Mouse (Mus musculus) neural tube, embryonic 14.5 days (tissue): Measurements from ENCODE around the gene Tgfbrap1. TPM values are rescaled to one million over a fixed set of nuclear protein-coding genes. Genes with fewer than 3 reads are reported as not detected.
"Not testable (repeated sequence)": the region's sequence is repeated elsewhere in the genome, so short reads cannot be mapped to it uniquely, and the experiment has no call there.

Experiments used
- ATAC-seq: fragments of 200-750 bp; cut with Nextera tagmentation; 2 replicates; pipeline ENCODE4 v1.8.0; 2017; ENCODE audit warnings: low read depth, mild to moderate bottlenecking, moderate TSS enrichment, moderate library complexity
- H3K27ac ChIP-seq: fragments of 300-500 bp; sonication (generic); 2 replicates; pipeline ENCODE4 v1.5.1; 2014; ENCODE audit warnings: low read depth, mild to moderate bottlenecking, control low read depth, low read length, moderate library complexity, mixed read lengths
- H3K27me3 ChIP-seq: fragments of 300-500 bp; sonication (generic); 2 replicates; pipeline ENCODE4 v1.6.1; 2014; ENCODE audit warnings: low read length; ENCODE audit not compliant: control insufficient read depth, insufficient read depth
- H3K36me3 ChIP-seq: fragments of 300-500 bp; sonication (generic); 2 replicates; pipeline ENCODE4 v1.6.1; 2014; ENCODE audit warnings: low read length, mixed read lengths; ENCODE audit not compliant: control insufficient read depth, insufficient read depth
- H3K4me1 ChIP-seq: fragments of 300-500 bp; sonication (generic); 2 replicates; pipeline ENCODE4 v1.6.1; 2014; ENCODE audit warnings: low read length; ENCODE audit not compliant: control insufficient read depth, insufficient read depth
- H3K4me2 ChIP-seq: fragments of 300-500 bp; sonication (generic); 2 replicates; pipeline ENCODE4 v1.6.1; 2014; ENCODE audit warnings: mild to moderate bottlenecking, low read depth, low read length, control low read depth
- H3K4me3 ChIP-seq: fragments of 300-500 bp; sonication (generic); 2 replicates; pipeline ENCODE4 v1.5.1; 2014; ENCODE audit warnings: low read depth, low read length, control low read depth, mixed read lengths
- H3K9ac ChIP-seq: fragments of 300-500 bp; sonication (generic); replicated peaks from 2 replicates; pipeline ENCODE4 v1.6.1; 2014; ENCODE audit warnings: low read depth, mild to moderate bottlenecking, control low read depth, low read length, mixed read lengths
- H3K9me3 ChIP-seq: fragments of 300-500 bp; sonication (generic); 2 replicates; pipeline ENCODE4 v1.6.1; 2016; ENCODE audit warnings: low read length; ENCODE audit not compliant: control insufficient read depth
- WGBS: fragments of 180-500 bp; shearing (Covaris S2); extraction: QIAGEN DNeasy Blood & Tissue Kit; methylation state at CpG from one replicate; pipeline ENCODE4 v1.1.7; 2014; 5-methylcytosine and 5-hydroxymethylcytosine counted together
- polyA plus RNA-seq: library from polyadenylated mRNA; unstranded; fragments of >200 nt; fragmentation: Nextera tagmentation; extraction: Ambion mirVana; gene quantifications from 2 replicates; pipeline ENCODE4 v1.2.1, GENCODE M21; 2014

Tgfbrap1 gene
- polyA plus RNA-seq, 1 experiment from 2014 or later, result 22.3 TPM

- Histone ChIP-seq H3K36me3 (peaks cover 27% of the 10 kb centered on the region), H3K27ac (no peak overlapping the region)
- WGBS, result 92% methylated on average over 8 of the region's 8 CpGs
These were observed 31.9 kb downstream of the Tgfbrap1 start for GRCm38 (mm10) chr1:43066573-43066972.

GRCm38 (mm10) chr1:43065615-43066310, 32.7 kb downstream of the Tgfbrap1 start:
- H3K27me3 ChIP-seq, result no peaks in the 10 kb centered on the region
- peak; percentile 98 for ATAC-seq
- H3K4me3 ChIP-seq, result no peak overlapping the region
- H3K27ac ChIP-seq, result no peak overlapping the region
- H3K9me3 ChIP-seq, result no peaks in the 10 kb centered on the region
- H3K4me1 ChIP-seq, result no peaks in the 10 kb centered on the region
- peaks cover 24% of the 10 kb centered on the region for H3K36me3 ChIP-seq
- H3K4me2 ChIP-seq, result no peak overlapping the region
- WGBS, result 46% methylated on average over 9 of the region's 9 CpGs
- no peak overlapping the region for H3K9ac ChIP-seq

More at GRCm38 (mm10) chr1:43066573-43066972, 31.9 kb downstream of the Tgfbrap1 start:
- Histone ChIP-seq H3K4me1 (no peaks in the 10 kb centered on the region), H3K27me3 (no peaks in the 10 kb centered on the region), H3K9me3 (no peaks in the 10 kb centered on the region), H3K9ac (no peak overlapping the region), H3K4me3 (no peak overlapping the region), H3K4me2 (no peak overlapping the region)
- ATAC-seq, result no peak

GRCm38 (mm10) chr1:43051903-43052302, 46.5 kb downstream of the Tgfbrap1 start:
- Histone ChIP-seq H3K4me1 (no peaks in the 10 kb centered on the region), H3K4me3 (no peak overlapping the region), H3K9ac (no peak overlapping the region), H3K9me3 (no peaks in the 10 kb centered on the region), H3K27me3 (no peaks in the 10 kb centered on the region), H3K4me2 (no peak overlapping the region), H3K36me3 (peaks cover 35% of the 10 kb centered on the region), H3K27ac (no peak overlapping the region)
- ATAC-seq, result peak; percentile 47; the same call in 1 of the 2 replicates
- 93% methylated on average over 5 of the region's 5 CpGs for WGBS

- Histone ChIP-seq H3K4me3 (no peak overlapping the region), H3K27ac (no peak overlapping the region), H3K36me3 (peaks cover 14% of the 10 kb centered on the region), H3K9ac (no peak overlapping the region), H3K27me3 (no peaks in the 10 kb centered on the region), H3K4me1 (no peaks in the 10 kb centered on the region), H3K4me2 (no peak overlapping the region), H3K9me3 (no peaks in the 10 kb centered on the region)
- WGBS, result 79% methylated on average over 10 of the region's 10 CpGs
- no peak for ATAC-seq
These were observed 50.6 kb downstream of the Tgfbrap1 start for GRCm38 (mm10) chr1:43047811-43048210.

- no peak overlapping the region for H3K9ac ChIP-seq
- H3K4me3 ChIP-seq, result no peak overlapping the region
- H3K27me3 ChIP-seq, result no peaks in the 10 kb centered on the region
- H3K9me3 ChIP-seq, result no peaks in the 10 kb centered on the region
- no peak overlapping the region for H3K4me2 ChIP-seq
- peaks cover 3% of the 10 kb centered on the region; the same call in 1 of the 2 replicates for H3K4me1 ChIP-seq
- H3K36me3 ChIP-seq, result peaks cover 10% of the 10 kb centered on the region
- 86% methylated on average over 2 of the region's 2 CpGs for WGBS
- no peak overlapping the region for H3K27ac ChIP-seq
- no peak for ATAC-seq
These were observed 51.4 kb downstream of the Tgfbrap1 start for GRCm38 (mm10) chr1:43046990-43047389.

- Histone ChIP-seq H3K4me1 (peaks cover 4% of the 10 kb centered on the region; the same call in 1 of the 2 replicates), H3K27me3 (no peaks in the 10 kb centered on the region), H3K4me2 (no peak overlapping the region), H3K27ac (no peak overlapping the region), H3K9me3 (no peaks in the 10 kb centered on the region), H3K36me3 (no peaks in the 10 kb centered on the region; the same call in 1 of the 2 replicates), H3K9ac (no peak overlapping the region), H3K4me3 (no peak overlapping the region)
- ATAC-seq, result peak; percentile 60
- 52% methylated on average over 14 of the region's 14 CpGs for WGBS
These were observed 53.0 kb downstream of the Tgfbrap1 start for GRCm38 (mm10) chr1:43045204-43045982.

- ATAC-seq, result peak; percentile 41; the same call in 1 of the 2 replicates
- Histone ChIP-seq H3K36me3 (no peaks in the 10 kb centered on the region), H3K4me3 (no peak overlapping the region), H3K27ac (no peak overlapping the region), H3K27me3 (no peaks in the 10 kb centered on the region), H3K4me1 (peaks cover 4% of the 10 kb centered on the region; the same call in 1 of the 2 replicates), H3K9ac (no peak overlapping the region), H3K9me3 (no peaks in the 10 kb centered on the region), H3K4me2 (no peak overlapping the region)
- 30% methylated on average over 6 of the region's 6 CpGs for WGBS
These were observed 56.2 kb downstream of the Tgfbrap1 start for GRCm38 (mm10) chr1:43042271-43042670.

- H3K4me2 ChIP-seq, result no peak overlapping the region
- no peaks in the 10 kb centered on the region for H3K9me3 ChIP-seq
- H3K36me3 ChIP-seq, result no peaks in the 10 kb centered on the region
- no peaks in the 10 kb centered on the region for H3K27me3 ChIP-seq
- H3K4me1 ChIP-seq, result no peaks in the 10 kb centered on the region
- H3K27ac ChIP-seq, result no peak overlapping the region
- ATAC-seq, result no peak
- no peak overlapping the region for H3K9ac ChIP-seq
- no peak overlapping the region for H3K4me3 ChIP-seq
- WGBS, result 84% methylated on average over 7 of the region's 7 CpGs
These were observed 62.4 kb downstream of the Tgfbrap1 start for GRCm38 (mm10) chr1:43036014-43036413.

GRCm38 (mm10) chr1:43015153-43015685, 83.2 kb downstream of the Tgfbrap1 start:
- H3K36me3 ChIP-seq, H3K27ac ChIP-seq, H3K4me2 ChIP-seq, H3K9me3 ChIP-seq, H3K4me1 ChIP-seq, H3K27me3 ChIP-seq, ATAC-seq, H3K4me3 ChIP-seq, H3K9ac ChIP-seq: not testable (repeated sequence)
- 91% methylated on average over 7 of the region's 7 CpGs for WGBS
